Mouse (Mus musculus) bone marrow macrophage, adult 2 months (primary cell): ENCODE results near the gene Bco1. TPM values are rescaled to one million over a fixed set of nuclear protein-coding genes. Genes with fewer than 3 reads are reported as not detected.

Experiments
- H3K27ac ChIP-seq: 2 replicates; pipeline ENCODE4 v1.5.1; 2012; ENCODE audit warnings: low read depth, low read length; ENCODE audit not compliant: insufficient read depth
- H3K4me1 ChIP-seq: 2 replicates; pipeline ENCODE4 v1.6.1; 2012; ENCODE audit warnings: low read length; ENCODE audit not compliant: control insufficient read depth, insufficient read depth
- H3K4me3 ChIP-seq: 2 replicates; pipeline ENCODE4 v1.5.1; 2012; ENCODE audit warnings: mild to moderate bottlenecking, low read length, moderate library complexity; ENCODE audit not compliant: insufficient read depth
- CTCF ChIP-seq: IDR thresholded peaks from 2 replicates; pipeline ENCODE4 v1.5.1; 2012; ENCODE audit warnings: low read depth, mild to moderate bottlenecking, low read length, moderate library complexity
- POLR2A ChIP-seq: IDR thresholded peaks from 2 replicates; pipeline ENCODE4 v1.6.1; 2012; ENCODE audit warnings: mild to moderate bottlenecking, low read depth, low read length, borderline replicate concordance
- polyA plus RNA-seq: library from polyadenylated mRNA; stranded (reverse); fragments of >200 nt; gene quantifications from 2 replicates; pipeline ENCODE4 v1.2.4, GENCODE M21; 2012; ENCODE audit not compliant: missing spikeins, insufficient read depth, insufficient read length

The Bco1 gene
- polyA plus RNA-seq, 1 experiment: not detected

DNA sequence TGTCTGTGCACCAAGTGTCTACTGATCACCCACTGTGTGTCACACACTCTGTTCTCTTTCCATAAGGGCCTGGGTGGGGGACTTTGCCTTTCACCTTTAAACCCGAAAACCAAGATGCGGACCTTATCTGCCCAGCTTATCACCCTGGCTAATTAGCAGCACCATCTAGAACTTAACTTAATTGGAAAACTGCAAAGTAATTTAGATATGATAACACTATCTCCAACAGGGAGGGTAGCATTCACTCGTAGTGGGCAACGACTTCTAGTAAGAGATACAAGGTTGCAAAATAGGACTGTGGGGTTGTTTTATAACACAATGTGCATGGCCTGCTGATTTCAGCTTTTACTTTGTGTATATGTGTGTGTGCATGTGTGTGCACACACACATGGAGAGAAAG, 5.9 kb upstream of the Bco1 start:
- no peak overlapping the region for H3K4me3 ChIP-seq
- TF ChIP-seq CTCF: no peak
- no peak for TF ChIP-seq POLR2A
- H3K27ac ChIP-seq: no peak overlapping the region
- H3K4me1 ChIP-seq: peaks cover 10% of the 10 kb centered on the region

GRCm38 (mm10) chr8:117094053-117094452, 1.6 kb upstream of the Bco1 start:
- TF ChIP-seq CTCF: no peak
- TF ChIP-seq POLR2A: no peak
- no peak overlapping the region for H3K27ac ChIP-seq
- peaks cover 3% of the 10 kb centered on the region for H3K4me1 ChIP-seq
- no peak overlapping the region for H3K4me3 ChIP-seq

GRCm38 (mm10) chr8:117097051-117097563, 1.5 kb downstream of the Bco1 start:
- TF ChIP-seq CTCF (no peak), POLR2A (no peak)
- Histone ChIP-seq H3K27ac (no peak overlapping the region), H3K4me3 (no peak overlapping the region), H3K4me1 (peaks cover 3% of the 10 kb centered on the region)

DNA sequence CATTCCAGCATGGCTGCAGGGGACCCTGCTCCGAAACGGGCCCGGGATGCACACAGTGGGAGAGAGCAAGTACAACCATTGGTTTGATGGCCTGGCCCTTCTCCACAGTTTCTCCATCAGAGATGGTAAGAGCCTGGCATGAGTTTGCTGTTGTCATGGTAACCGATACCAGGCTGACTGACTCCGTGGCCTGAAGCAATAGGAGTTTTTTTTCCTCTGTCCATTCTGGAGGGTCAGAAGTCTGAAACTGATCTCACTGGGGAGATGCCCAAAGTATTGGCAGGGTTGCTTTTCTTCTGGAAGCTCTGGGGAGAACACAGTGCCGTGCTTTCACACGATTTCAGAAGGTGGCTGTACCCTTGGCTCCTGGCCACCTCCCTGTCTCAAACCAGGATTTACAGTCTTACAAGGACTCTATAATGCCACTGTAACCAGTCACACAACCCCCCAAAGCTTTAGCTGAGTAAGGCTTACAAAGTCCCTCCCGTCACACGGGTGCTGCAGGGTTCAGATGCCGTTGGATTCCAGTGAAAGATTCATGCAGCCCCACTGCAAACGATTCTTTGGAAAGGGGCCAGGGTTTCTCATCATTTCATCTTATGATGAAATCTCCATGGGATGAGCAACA, 2.0 kb downstream of the Bco1 start:
- H3K27ac ChIP-seq: no peak overlapping the region
- H3K4me1 ChIP-seq: peaks cover 3% of the 10 kb centered on the region
- TF ChIP-seq POLR2A (no peak), CTCF (no peak)
- no peak overlapping the region for H3K4me3 ChIP-seq

GRCm38 (mm10) chr8:117107533-117107932, 11.9 kb downstream of the Bco1 start:
- TF ChIP-seq POLR2A (no peak), CTCF (peak; percentile 68)
- no peak overlapping the region for H3K27ac ChIP-seq
- no peak overlapping the region for H3K4me3 ChIP-seq
- no peaks in the 10 kb centered on the region for H3K4me1 ChIP-seq

DNA sequence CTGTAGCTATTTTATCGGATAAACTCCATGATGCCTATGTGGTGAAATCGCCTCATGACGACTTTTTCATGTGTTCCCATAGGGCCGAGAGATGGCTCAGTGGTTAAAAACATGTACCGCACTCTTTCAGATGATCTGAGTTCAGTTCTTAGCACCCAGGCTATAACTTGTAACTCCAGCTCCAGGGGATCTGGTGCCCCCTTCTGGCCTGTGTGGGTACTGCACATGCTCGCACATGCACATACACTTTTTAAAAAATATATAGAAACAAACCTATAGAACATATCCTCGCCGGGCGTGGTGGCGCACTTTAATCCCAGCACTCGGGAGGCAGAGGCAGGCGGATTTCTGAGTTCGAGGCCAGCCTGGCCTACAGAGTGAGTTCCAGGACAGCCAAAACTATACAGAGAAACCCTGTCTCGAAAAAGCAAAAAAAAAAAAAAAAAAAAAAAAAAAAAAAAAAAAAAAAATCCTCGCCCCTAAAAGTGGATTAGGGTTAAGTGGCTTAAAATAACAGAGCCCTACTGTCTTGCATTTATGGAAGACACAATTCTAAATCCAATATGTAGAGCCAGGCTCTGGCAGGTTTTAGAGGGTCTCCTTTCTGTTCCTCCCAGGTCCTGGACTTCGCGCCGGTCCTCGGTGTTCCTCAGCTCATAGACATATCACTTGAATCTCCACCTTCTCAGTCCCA, 13.5 kb downstream of the Bco1 start:
- H3K27ac ChIP-seq: no peak overlapping the region
- H3K4me1 ChIP-seq: no peaks in the 10 kb centered on the region
- no peak overlapping the region for H3K4me3 ChIP-seq
- TF ChIP-seq CTCF (peak; percentile 25; the same call in 1 of the 2 replicates), POLR2A (no peak)

GRCm38 (mm10) chr8:117109801-117110390, 14.2 kb downstream of the Bco1 start:
- TF ChIP-seq CTCF (peak; percentile 56), POLR2A (no peak)
- H3K4me1 ChIP-seq: no peaks in the 10 kb centered on the region
- H3K27ac ChIP-seq: no peak overlapping the region
- no peak overlapping the region for H3K4me3 ChIP-seq

GRCm38 (mm10) chr8:117111641-117112040, 16.0 kb downstream of the Bco1 start:
- no peak for TF ChIP-seq CTCF
- TF ChIP-seq POLR2A: no peak
- H3K4me3 ChIP-seq: no peak overlapping the region
- no peaks in the 10 kb centered on the region for H3K4me1 ChIP-seq
- H3K27ac ChIP-seq: no peak overlapping the region

DNA sequence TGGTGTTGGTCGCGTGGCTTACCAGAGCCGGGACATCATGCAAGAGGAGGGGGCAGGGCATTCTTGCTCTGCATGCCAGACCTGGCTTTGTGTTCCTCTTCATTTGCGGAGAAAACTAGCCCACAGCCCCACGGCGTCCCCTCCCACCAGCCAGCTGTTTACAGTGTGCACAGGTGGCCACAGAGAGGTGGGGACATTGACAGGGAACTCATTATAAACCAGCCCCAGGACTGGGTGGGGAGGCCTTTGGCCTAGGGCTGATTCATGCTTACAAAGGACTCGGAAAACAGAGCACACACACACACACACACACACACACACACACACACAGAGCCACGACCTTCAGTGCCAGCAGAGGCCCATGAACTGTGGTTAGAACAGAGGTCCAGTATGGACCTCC, 16.6 kb downstream of the Bco1 start:
- no peak for TF ChIP-seq POLR2A
- TF ChIP-seq CTCF: no peak

DNA sequence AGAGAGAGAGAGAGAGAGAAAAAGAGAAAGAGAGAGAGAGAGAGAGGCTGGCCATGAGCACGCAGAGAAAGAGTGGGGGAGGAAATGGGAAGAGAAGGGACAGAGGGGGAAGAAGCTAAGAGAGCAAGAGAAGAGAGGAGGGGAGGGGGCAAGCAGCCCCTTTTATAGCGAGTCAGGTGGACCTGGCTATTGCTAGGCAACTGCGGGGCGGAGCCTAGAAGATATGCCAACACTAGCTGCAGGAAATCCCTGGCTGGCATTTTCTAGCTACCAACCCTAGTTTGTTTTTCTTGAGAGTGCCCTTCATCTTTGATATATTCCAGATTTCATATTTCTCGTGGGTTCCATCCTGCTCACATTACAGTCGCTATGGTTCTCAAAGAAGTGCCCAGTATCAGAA, 19.4 kb downstream of the Bco1 start:
- no peak for TF ChIP-seq POLR2A
- TF ChIP-seq CTCF: no peak
- H3K27ac ChIP-seq: no peak overlapping the region
- no peak overlapping the region for H3K4me3 ChIP-seq
- peaks cover 6% of the 10 kb centered on the region; the same call in 1 of the 2 replicates for H3K4me1 ChIP-seq

More for the DNA sequence above, 16.6 kb downstream of the Bco1 start:
- no peak overlapping the region for H3K27ac ChIP-seq
- no peaks in the 10 kb centered on the region for H3K4me1 ChIP-seq
- no peak overlapping the region for H3K4me3 ChIP-seq
